Mouse (Mus musculus): ENCODE measurements around the gene Pomt1. TPM values are rescaled to one million over a fixed set of nuclear protein-coding genes. Genes with fewer than 3 reads are reported as not detected.

The Pomt1 gene
- total and polyA plus RNA-seq, 3 experiments, result 13.6 to 16.7 (median 16.0) TPM

DNA sequence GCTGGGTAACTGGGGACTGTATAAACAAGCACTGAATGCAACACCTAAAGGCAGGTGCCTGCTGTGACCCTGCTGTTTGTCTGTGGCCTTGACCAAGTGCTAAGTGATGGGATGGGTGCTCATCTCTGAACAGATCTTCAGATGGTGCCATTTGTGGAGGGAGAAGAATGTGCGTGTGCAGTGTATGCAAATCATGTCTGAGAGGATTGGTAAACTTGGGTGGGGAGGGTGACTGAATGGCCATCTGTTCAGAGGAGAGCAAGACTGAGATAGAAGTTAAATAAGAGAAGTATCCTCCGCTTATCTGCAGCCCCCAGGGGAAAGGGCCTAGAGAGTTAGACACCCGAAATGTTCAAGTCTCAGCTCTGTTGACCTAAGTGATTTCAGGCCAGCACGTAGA is 63.1 kb downstream of the Pomt1 start:
- no peak overlapping the region for H3K4me2 ChIP-seq (ENCODE audit: insufficient read depth, low read depth, poor library complexity, severe bottlenecking)
- dilution Hi-C loops (cut with MboI; ENCODE audit: extremely low pct_ligation_motif_present, extremely low pct_unique_long_range_greater_than_20kb, low sequenced_read_pairs), result no loop called here
- TF ChIP-seq POLR2A (IDR thresholded peaks at IDR 0.05; ENCODE audit: low read depth, low read length) (no peak), JUND (conservative IDR thresholded peaks at IDR 0.05; ENCODE audit: low read depth, low read length) (no peak), MAZ (IDR thresholded peaks at IDR 0.05; ENCODE audit: low read depth, low read length) (no peak), USF2 (conservative IDR thresholded peaks at IDR 0.05; ENCODE audit: low read depth, low read length) (no peak), CHD1 (IDR thresholded peaks at IDR 0.05; ENCODE audit: low read depth, low read length) (no peak), CTCF (conservative IDR thresholded peaks at IDR 0.05 in 1 of 2, IDR thresholded peaks at IDR 0.05 in 1 of 2; ENCODE audit: low read depth in 2 of 2, low read length in 2 of 2) (no peak), NRF1 (IDR thresholded peaks at IDR 0.05; ENCODE audit: low read depth, low read length) (no peak), ZNF384 (IDR thresholded peaks at IDR 0.05; ENCODE audit: low read depth, low read length) (no peak), ZMIZ1 (IDR thresholded peaks at IDR 0.05; ENCODE audit: low read depth, low read length) (no peak), ELF1 (IDR thresholded peaks at IDR 0.05; ENCODE audit: low read depth, low read length) (no peak), IRF4 (IDR thresholded peaks at IDR 0.05; ENCODE audit: low read depth, low read length) (no peak), TCF12 (IDR thresholded peaks at IDR 0.05; ENCODE audit: low read depth, low read length) (no peak), MYC (IDR thresholded peaks at IDR 0.05; ENCODE audit: low read depth, low read length) (no peak), BHLHE40 (IDR thresholded peaks at IDR 0.05; ENCODE audit: low read depth, low read length) (no peak), SIN3A (IDR thresholded peaks at IDR 0.05; ENCODE audit: low read length) (no peak), KAT2A (IDR thresholded peaks at IDR 0.05; ENCODE audit: insufficient replicate concordance, low read length) (no peak), E2F4 (IDR thresholded peaks at IDR 0.05; ENCODE audit: insufficient replicate concordance, low read depth, low read length) (no peak), MAFK (IDR thresholded peaks at IDR 0.05; ENCODE audit: insufficient replicate concordance, low read length) (no peak), MXI1 (IDR thresholded peaks at IDR 0.05; ENCODE audit: low read depth, low read length) (no peak), ZKSCAN1 (IDR thresholded peaks at IDR 0.05; ENCODE audit: borderline replicate concordance, low read depth, low read length) (no peak)
- H3K27me3 ChIP-seq (replicated peaks), result no peaks in the 10 kb centered on the region
- no peaks in the 10 kb centered on the region for H3K9me3 ChIP-seq (replicated peaks; ENCODE audit: low read length)
- peaks cover 0 to 13% of the 10 kb centered on the region in 2 experiments; a peak in 2 of 4 replicates for H3K4me1 ChIP-seq (ENCODE audit: control insufficient read depth in 1 of 2, insufficient read depth in 2 of 2)
- H3K4me3 ChIP-seq (replicated peaks in 1 of 3; ENCODE audit: low read depth in 2 of 3, low read length in 2 of 3, poor library complexity in 1 of 3), result no peak overlapping the region
- DNase-seq (ENCODE audit: extremely low read depth), result no peak
- no peak overlapping the region for H3K27ac ChIP-seq (ENCODE audit: insufficient read depth, low read depth)
- peaks cover 61 to 90% of the 10 kb centered on the region in 2 experiments for H3K36me3 ChIP-seq (replicated peaks in 1 of 2; ENCODE audit: control insufficient read depth in 1 of 2, insufficient read depth in 1 of 2, low read length in 1 of 2)
- no peak overlapping the region for H3K9ac ChIP-seq (ENCODE audit: insufficient read depth, low read depth)
- no peaks in the 10 kb centered on the region for H3K79me2 ChIP-seq (replicated peaks; ENCODE audit: control insufficient read depth, extremely low read depth, insufficient read depth, poor library complexity, severe bottlenecking)
- in situ Hi-C loops (cut with MboI; ENCODE audit: low pct_ligation_motif_present, low pct_unique_long_range_greater_than_20kb, low sequenced_read_pairs), result no loop called here

DNA sequence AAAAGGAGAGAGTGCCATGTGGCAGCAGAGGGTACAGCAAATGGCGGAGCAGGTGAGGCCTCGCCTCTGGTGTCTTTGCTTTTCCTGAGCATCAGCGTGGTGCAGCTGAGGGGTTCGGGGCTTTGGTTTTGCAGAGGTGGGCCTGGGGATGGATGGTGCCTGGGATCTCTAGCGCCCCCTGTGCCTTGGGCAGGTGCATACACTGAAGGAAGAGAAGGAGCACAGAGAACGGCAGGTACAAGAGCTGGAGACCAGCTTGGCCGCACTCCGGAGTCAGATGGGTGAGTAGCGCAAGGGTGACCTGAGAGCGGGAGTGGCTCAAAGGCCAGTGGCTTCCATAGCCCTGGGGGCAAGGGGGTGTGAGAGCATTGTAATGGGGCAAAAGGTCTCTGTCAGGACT is 66.6 kb downstream of the Pomt1 start:
- peaks cover 75 to 97% of the 10 kb centered on the region in 2 experiments for H3K36me3 ChIP-seq (replicated peaks in 1 of 2; ENCODE audit: control insufficient read depth in 1 of 2, insufficient read depth in 1 of 2, low read length in 1 of 2)
- in situ Hi-C loops (cut with MboI; ENCODE audit: low pct_ligation_motif_present, low pct_unique_long_range_greater_than_20kb, low sequenced_read_pairs), result no loop called here
- no peak overlapping the region for H3K4me2 ChIP-seq (ENCODE audit: insufficient read depth, low read depth, poor library complexity, severe bottlenecking)
- H3K4me3 ChIP-seq (replicated peaks in 1 of 3; ENCODE audit: low read depth in 2 of 3, low read length in 2 of 3, poor library complexity in 1 of 3), result no peak overlapping the region
- H3K9me3 ChIP-seq (replicated peaks; ENCODE audit: low read length), result no peaks in the 10 kb centered on the region
- dilution Hi-C loops (cut with MboI; ENCODE audit: extremely low pct_ligation_motif_present, extremely low pct_unique_long_range_greater_than_20kb, low sequenced_read_pairs), result no loop called here
- no peak overlapping the region for H3K9ac ChIP-seq (ENCODE audit: insufficient read depth, low read depth)
- H3K27ac ChIP-seq (ENCODE audit: insufficient read depth, low read depth), result no peak overlapping the region
- no peak for DNase-seq (ENCODE audit: extremely low read depth)
- H3K27me3 ChIP-seq (replicated peaks), result no peaks in the 10 kb centered on the region
- peaks cover 0 to 13% of the 10 kb centered on the region in 2 experiments; a peak in 2 of 4 replicates for H3K4me1 ChIP-seq (ENCODE audit: control insufficient read depth in 1 of 2, insufficient read depth in 2 of 2)
- no peaks in the 10 kb centered on the region for H3K79me2 ChIP-seq (replicated peaks; ENCODE audit: control insufficient read depth, extremely low read depth, insufficient read depth, poor library complexity, severe bottlenecking)
- TF ChIP-seq ETS1 (conservative IDR thresholded peaks at IDR 0.05; ENCODE audit: low read depth, low read length) (no peak), ZKSCAN1 (IDR thresholded peaks at IDR 0.05; ENCODE audit: borderline replicate concordance, low read depth, low read length) (no peak), GABPA (IDR thresholded peaks at IDR 0.05; ENCODE audit: insufficient replicate concordance, low read depth, low read length) (no peak), ZNF384 (IDR thresholded peaks at IDR 0.05; ENCODE audit: low read depth, low read length) (no peak), KAT2A (IDR thresholded peaks at IDR 0.05; ENCODE audit: insufficient replicate concordance, low read length) (no peak), UBTF (IDR thresholded peaks at IDR 0.05; ENCODE audit: low read depth, low read length) (no peak), CTCF (conservative IDR thresholded peaks at IDR 0.05 in 1 of 2, IDR thresholded peaks at IDR 0.05 in 1 of 2; ENCODE audit: low read depth in 2 of 2, low read length in 2 of 2) (peak in 1 of 2 experiments; percentile 36; a peak in 2 of 4 replicates), POLR2A (IDR thresholded peaks at IDR 0.05; ENCODE audit: low read depth, low read length) (no peak)

All from CH12.LX (cell line).